Mouse (Mus musculus): ENCODE results near the gene Myo19. TPM values are rescaled to one million over a fixed set of nuclear protein-coding genes. Genes with fewer than 3 reads are reported as not detected.

The Myo19 gene
- total RNA-seq, 2 experiments from 2014 or later: 7.0 to 8.6 TPM

DNA sequence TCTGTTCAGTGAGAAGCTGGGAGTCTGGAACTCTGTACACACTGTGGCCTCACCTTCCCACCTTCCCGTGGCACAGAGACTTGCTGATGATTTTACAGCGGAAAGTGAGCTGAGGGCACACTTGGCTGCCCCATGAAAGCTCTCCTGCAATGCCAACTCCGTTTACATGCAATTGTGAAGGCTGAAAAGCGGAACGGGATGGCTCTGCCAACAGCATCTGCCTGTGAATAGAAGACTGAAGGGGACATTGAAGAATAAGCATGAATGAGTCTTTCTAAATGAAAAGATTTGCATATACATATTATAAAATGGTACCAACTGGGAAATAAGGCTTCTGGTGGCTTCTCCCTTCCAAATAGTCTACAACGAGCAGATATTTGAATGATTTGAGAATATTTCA lies 67.3 kb downstream of the Myo19 start:
- DNase-seq: no peak

- no peak for DNase-seq
Measured at GRCm38 (mm10) chr11:84948114-84948513, 68.2 kb downstream of the Myo19 start.

GRCm38 (mm10) chr11:84948526-84948925 lies 68.6 kb downstream of the Myo19 start:
- no peak for DNase-seq

DNA sequence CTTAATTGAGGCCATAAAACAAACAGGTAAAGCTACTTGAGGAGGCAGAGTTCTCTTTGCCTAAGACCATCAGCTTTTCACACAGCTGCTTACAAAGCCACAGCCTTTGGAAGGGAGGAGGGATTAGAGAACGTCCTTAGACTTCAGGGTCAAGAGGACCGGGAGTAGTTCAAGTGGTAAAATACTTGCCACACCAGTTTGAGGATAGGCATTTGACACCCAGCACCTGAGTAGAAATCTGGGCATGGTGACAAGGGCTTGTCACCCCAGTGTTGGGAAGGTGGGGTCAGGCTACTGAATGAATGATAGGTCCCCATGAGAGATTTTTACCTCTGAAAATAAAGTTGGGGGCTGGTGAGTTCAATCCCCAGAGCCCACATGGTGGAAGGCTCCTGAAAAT lies 72.7 kb downstream of the Myo19 start:
- DNase-seq: no peak

DNA sequence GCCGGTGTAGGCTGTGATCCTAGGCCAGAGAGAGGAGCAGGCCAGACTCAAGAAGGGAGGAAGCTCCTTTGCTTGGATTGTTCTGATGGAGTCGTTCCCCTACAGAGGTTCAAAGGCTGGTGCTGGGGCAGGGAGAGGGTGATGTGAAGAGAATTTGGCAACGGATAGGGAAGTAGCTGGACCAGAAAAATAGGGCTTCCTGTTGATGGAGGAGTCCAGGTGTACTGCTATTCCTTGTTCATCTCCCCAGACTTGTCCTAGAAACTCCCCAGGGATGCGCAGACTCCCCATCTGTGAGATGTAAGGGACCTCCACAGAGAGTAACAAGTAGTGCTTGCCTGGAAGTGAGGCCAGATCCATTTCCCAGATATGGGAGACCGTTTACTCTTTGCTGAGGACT lies 76.5 kb downstream of the Myo19 start:
- no peak for DNase-seq

DNA sequence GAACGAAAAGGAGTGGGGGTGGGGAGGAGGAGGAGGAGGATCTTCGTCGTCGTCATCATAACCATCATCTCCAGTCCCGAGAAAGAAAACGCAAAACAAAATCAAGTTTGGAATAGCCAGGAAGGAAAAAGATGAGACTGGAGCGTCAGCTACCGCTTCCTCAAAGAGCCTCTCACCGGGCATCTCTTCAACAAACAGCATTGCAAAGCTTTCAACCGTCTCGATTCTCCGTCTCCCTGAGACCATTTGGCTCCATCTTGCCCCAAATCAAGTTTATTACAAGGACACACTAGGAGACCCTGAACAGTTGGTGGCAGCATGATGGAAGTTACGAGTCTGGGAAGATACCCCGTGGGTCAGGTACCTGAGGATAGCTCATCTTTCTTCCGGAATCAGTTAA lies 77.2 kb downstream of the Myo19 start:
- no peak for DNase-seq

- DNase-seq: peak; percentile 25 to 37
Measured at GRCm38 (mm10) chr11:84957591-84958270, 77.8 kb downstream of the Myo19 start, which contains the start of gene Car4. Car4 (plus strand) TSS chr11:84957786.

- no peak for DNase-seq
Measured at GRCm38 (mm10) chr11:84958271-84958630, 78.3 kb downstream of the Myo19 start.

GRCm38 (mm10) chr11:84959181-84959580 lies 79.2 kb downstream of the Myo19 start:
- no peak for DNase-seq

- DNase-seq: no peak
Measured at GRCm38 (mm10) chr11:84959701-84960181, 79.8 kb downstream of the Myo19 start.

GRCm38 (mm10) chr11:84960291-84960690 lies 80.3 kb downstream of the Myo19 start:
- no peak for DNase-seq

GRCm38 (mm10) chr11:84960780-84961179 lies 80.8 kb downstream of the Myo19 start:
- DNase-seq: no peak

Small RNA genes within 50 kb of the gene (microRNA-seq; reads per million reads assigned to microRNA genes)
- gene Gm23564: 0 reads per million in 2 experiments

Other genes with a start within 250 kb of the Myo19 start
- 10 to 100 TPM in 1 of 2 experiments, 1 to 10 TPM in 1; 7.9 to 13.3 TPM for gene Mrm1, start 60.6 kb upstream of the Myo19 start, total RNA-seq (2021)
- 1 to 10 TPM; 5.3 to 7.6 TPM for gene Dhrs11, start 51.2 kb upstream of the Myo19 start, total RNA-seq (2021)
- 10 to 100 TPM; 82.3 to 84.1 TPM for gene Ggnbp2, start 9.3 kb upstream of the Myo19 start, total RNA-seq (2021)
- gene Pigw, start 137 bp downstream of the Myo19 start, total RNA-seq (2021): 1 to 10 TPM; 8.2 to 8.4 TPM
- gene Znhit3, start 36.2 kb downstream of the Myo19 start, total RNA-seq (2021): 10 to 100 TPM; 31.3 to 33.7 TPM
- gene Car4, start 77.6 kb downstream of the Myo19 start, total RNA-seq (2021): 10 to 100 TPM; 81.8 to 83.1 TPM

All from layer of hippocampus, postnatal 36 days (tissue).